Mouse (Mus musculus): ENCODE measurements around the gene Igf1.

GRCm38 (mm10) chr10:87872854-87873253 is 14.8 kb downstream of the Igf1 start:
- TF ChIP-seq CTCF (IDR thresholded peaks at IDR 0.05; ENCODE audit: control insufficient read depth, insufficient read depth, low read length) (no peak), POLR2A (IDR thresholded peaks at IDR 0.05; ENCODE audit: borderline replicate concordance, control insufficient read depth, low read depth, low read length) (no peak)
